17 mouse cellular contexts compared by ENCODE assay signal in the genomic region with DNA sequence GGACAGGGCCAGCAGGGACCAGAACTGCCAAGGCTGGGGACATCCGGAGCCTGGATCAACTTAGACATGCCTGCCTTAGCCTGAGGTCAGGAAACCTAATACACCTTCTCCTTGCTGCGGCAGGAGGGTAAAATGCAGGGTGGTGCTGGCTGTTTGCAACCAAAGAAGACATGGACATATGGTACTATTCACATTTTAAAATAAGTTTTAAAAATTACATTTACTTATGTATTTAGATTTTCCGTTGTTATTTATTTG. TPM values are rescaled to one million over a fixed set of nuclear protein-coding genes. Genes with fewer than 3 reads are reported as not detected.
A peak's percentile ranks its signal among the peaks of the same experiment; 100 is the strongest.
DNase-seq lines count a peak whose midpoint lies in the region; ATAC-seq and TF ChIP-seq lines count a peak whose summit lies in the region.
"Had no signal": no experiment of that assay in that cellular context is flagged by ENCODE, and none has a peak within 500 bp of the region (broad histone marks: within the 10 kb centered on the region; RNA-seq: fewer than 3 reads in every experiment).

No protein-coding gene starts in this region.

- DNase-seq in gastrocnemius, postnatal 14 days: peak; percentile 32
- DNase-seq in gastrocnemius, adult 8-10 months (ENCODE audit: low spot score in 2 of 2): no peak
- DNase-seq in embryonic facial prominence, embryonic 10.5 days (ENCODE audit: low spot score): peak; percentile 38
- peak; percentile 49 for DNase-seq in fat pad, adult 2 months (ENCODE audit: extremely low read depth, low read depth, low spot score)
- no peak for DNase-seq in lung, postnatal 0 days (ENCODE audit: low spot score)
- DNase-seq: adrenal gland, adult 8-10 months; adrenal gland, postnatal 36 days; embryo, embryonic 11 days; heart, postnatal 36 days had no signal

- no peaks in the 10 kb centered on the region for H3K9me3 ChIP-seq in E14TG2a.4 (ENCODE audit: low read length)
- H3K9me3 ChIP-seq in embryonic facial prominence, embryonic 10.5 days: no peaks in the 10 kb centered on the region
- H3K9me3 ChIP-seq in lung, postnatal 0 days (ENCODE audit: low read length): no peaks in the 10 kb centered on the region
- no peaks in the 10 kb centered on the region for H3K9me3 ChIP-seq in midbrain, embryonic 15.5 days
- H3K9me3 ChIP-seq: forebrain, embryonic 12.5 days; G1E; heart, embryonic 13.5 days; hindbrain, embryonic 15.5 days had no signal

- H3K27ac ChIP-seq in embryonic facial prominence, embryonic 10.5 days (replicated peaks): peak overlapping the region; percentile 70; the same call in 1 of the 2 replicates
- H3K27ac ChIP-seq in lung, postnatal 0 days (ENCODE audit: low read length): no peak overlapping the region
- no peak overlapping the region for H3K27ac ChIP-seq in midbrain, embryonic 15.5 days
- H3K27ac ChIP-seq: forebrain, embryonic 12.5 days; heart, embryonic 13.5 days; hindbrain, embryonic 15.5 days had no signal

- H3K9ac ChIP-seq in lung, postnatal 0 days (replicated peaks; ENCODE audit: low read depth): no peak overlapping the region
- H3K9ac ChIP-seq in midbrain, embryonic 15.5 days: no peak overlapping the region
- H3K9ac ChIP-seq: forebrain, embryonic 12.5 days; heart, embryonic 13.5 days; hindbrain, embryonic 15.5 days had no signal

- H3K36me3 ChIP-seq in E14TG2a.4 (ENCODE audit: insufficient read depth, low read length): no peaks in the 10 kb centered on the region
- no peaks in the 10 kb centered on the region for H3K36me3 ChIP-seq in embryonic facial prominence, embryonic 10.5 days (replicated peaks)
- no peaks in the 10 kb centered on the region for H3K36me3 ChIP-seq in lung, postnatal 0 days (ENCODE audit: insufficient read depth, low read length)
- no peaks in the 10 kb centered on the region for H3K36me3 ChIP-seq in midbrain, embryonic 15.5 days (replicated peaks)
- H3K36me3 ChIP-seq: forebrain, embryonic 12.5 days; G1E; heart, embryonic 13.5 days; hindbrain, embryonic 15.5 days had no signal

- H3K4me2 ChIP-seq in lung, postnatal 0 days (replicated peaks; ENCODE audit: low read depth, low read length): no peak overlapping the region
- no peak overlapping the region for H3K4me2 ChIP-seq in midbrain, embryonic 15.5 days
- H3K4me2 ChIP-seq: forebrain, embryonic 12.5 days; heart, embryonic 13.5 days; hindbrain, embryonic 15.5 days had no signal

- H3K4me3 ChIP-seq in E14TG2a.4 (replicated peaks; ENCODE audit: low read length): peak overlapping the region; percentile 21; the same call in 1 of the 2 replicates
- no peak overlapping the region for H3K4me3 ChIP-seq in embryonic facial prominence, embryonic 10.5 days
- H3K4me3 ChIP-seq in lung, postnatal 0 days (ENCODE audit: low read depth, low read length): no peak overlapping the region
- no peak overlapping the region for H3K4me3 ChIP-seq in midbrain, embryonic 15.5 days
- H3K4me3 ChIP-seq: forebrain, embryonic 12.5 days; heart, embryonic 13.5 days; hindbrain, embryonic 15.5 days had no signal

- no peaks in the 10 kb centered on the region for H3K27me3 ChIP-seq in E14TG2a.4 (ENCODE audit: insufficient read depth, low read length)
- peaks cover 8% of the 10 kb centered on the region for H3K27me3 ChIP-seq in embryonic facial prominence, embryonic 10.5 days (replicated peaks; ENCODE audit: low read depth, poor library complexity, severe bottlenecking)
- no peaks in the 10 kb centered on the region for H3K27me3 ChIP-seq in lung, postnatal 0 days (replicated peaks; ENCODE audit: insufficient read depth, low read length)
- 0 out of 2 replicates have a peak, but pooled peaks cover 3% of the 10 kb centered on the region for H3K27me3 ChIP-seq in midbrain, embryonic 15.5 days (replicated peaks)
- H3K27me3 ChIP-seq: hindbrain, embryonic 15.5 days had no signal

- ATAC-seq in lung, postnatal 0 days: no peak
- no peak for ATAC-seq in midbrain, embryonic 15.5 days (replicated peaks)
- ATAC-seq: forebrain, embryonic 16.5 days had no signal

- intact Hi-C loops in gastrocnemius, postnatal 14 days (cut with DNase I; ENCODE audit: low total_unique reads): no loop called here

- TF ChIP-seq EP300 in lung, postnatal 0 days (IDR thresholded peaks at IDR 0.05): no peak

- TF ChIP-seq CTCF in E14TG2a.4 (conservative IDR thresholded peaks at IDR 0.05; ENCODE audit: low read length): no peak
- no peak for TF ChIP-seq CTCF in lung, postnatal 0 days (IDR thresholded peaks at IDR 0.05)

- H3K4me1 ChIP-seq in E14TG2a.4 (replicated peaks; ENCODE audit: low read depth, low read length): peaks cover 64% of the 10 kb centered on the region
- peaks cover 11% of the 10 kb centered on the region for H3K4me1 ChIP-seq in embryonic facial prominence, embryonic 10.5 days
- H3K4me1 ChIP-seq in lung, postnatal 0 days (ENCODE audit: insufficient read depth, low read depth, low read length): no peaks in the 10 kb centered on the region
- H3K4me1 ChIP-seq in midbrain, embryonic 15.5 days: no peaks in the 10 kb centered on the region
- H3K4me1 ChIP-seq: heart, embryonic 13.5 days; hindbrain, embryonic 15.5 days had no signal

- WGBS in embryonic facial prominence, embryonic 10.5 days: 47% methylated on average over 3 of the region's 3 CpGs
- WGBS in lung, postnatal 0 days: 74% methylated on average over 3 of the region's 3 CpGs
- 75% methylated on average over 3 of the region's 3 CpGs for WGBS in midbrain, embryonic 15.5 days

RNA-seq across cellular contexts. Expression of gene Ube2g1, which starts 24.7 kb away (rescaled TPM):
- 10 to 100 TPM; 55.2 to 55.7 TPM for total RNA-seq in gastrocnemius, postnatal 14 days (2021)
- 100 to 1,000 TPM in 1 of 4 experiments, 10 to 100 TPM in 3; 76.7 to 101 (median 81.9) TPM for total RNA-seq in gastrocnemius, adult 8-10 months (2022)
- polyA plus RNA-seq in embryonic facial prominence, embryonic 10.5 days (2016; fragmentation: Nextera tagmentation; extraction: Ambion mirVana): 89.0 and 91.5 TPM in 2 replicates
- 44.9 and 48.4 TPM in 2 replicates for polyA plus RNA-seq in lung, postnatal 0 days (2015; fragmentation: Nextera tagmentation; extraction: Ambion mirVana)
- 81.8 and 83.3 TPM in 2 replicates for polyA plus RNA-seq in midbrain, embryonic 15.5 days (2015; fragmentation: Nextera tagmentation; extraction: Ambion mirVana)

RNA-seq across cellular contexts. Expression of gene Spns3, which starts 32.1 kb away (rescaled TPM):
- total RNA-seq in gastrocnemius, postnatal 14 days (2021): under 1 TPM in 1 of 2 experiments, not detected in 1; 0.10 TPM
- total RNA-seq in gastrocnemius, adult 8-10 months (2022): under 1 TPM in 3 of 4 experiments, not detected in 1; 0.29 to 0.38 (median 0.31) TPM
- polyA plus RNA-seq in embryonic facial prominence, embryonic 10.5 days (2016; fragmentation: Nextera tagmentation; extraction: Ambion mirVana): 0.04 and 0.14 TPM in 2 replicates
- 0.06 and 0.12 TPM in 2 replicates for polyA plus RNA-seq in lung, postnatal 0 days (2015; fragmentation: Nextera tagmentation; extraction: Ambion mirVana)
- 0.04 TPM in 1 of 2 replicates, not detected in the other for polyA plus RNA-seq in midbrain, embryonic 15.5 days (2015; fragmentation: Nextera tagmentation; extraction: Ambion mirVana)
- polyA plus RNA-seq: forebrain, embryonic 12.5 days; forebrain, embryonic 16.5 days; G1E; hindbrain, embryonic 11.5 days had no signal

Comparison
In these comparisons a context has a peak if more than half of its experiments do, and no peak if none do; other contexts are left out.
1. DNase-seq: peak in gastrocnemius, postnatal 14 days (single experiment), embryonic facial prominence, embryonic 10.5 days (single experiment) and fat pad, adult 2 months (single experiment); none in gastrocnemius, adult 8-10 months (0 of 2) and lung, postnatal 0 days (single experiment).